Mouse (Mus musculus): ENCODE results near the gene Clec4d.
"Not testable (repeated sequence)": the region's sequence is repeated elsewhere in the genome, so short reads cannot be mapped to it uniquely, and the experiment has no call there.

Gene Clec4d

GRCm38 (mm10) chr6:123261555-123262161 lies at the start of gene Clec4d:
Gene Clec4d, plus strand, starts transcription at chr6:123262111.
- no peak for DNase-seq

GRCm38 (mm10) chr6:123227519-123228166 lies 34.3 kb upstream of the Clec4d start:
- no peak for DNase-seq

GRCm38 (mm10) chr6:123229644-123230043 lies 32.3 kb upstream of the Clec4d start, which contains the start of gene Clec4n:
Gene Clec4n, plus strand, starts transcription at chr6:123229843.
- no peak for DNase-seq

GRCm38 (mm10) chr6:123231149-123231548 lies 30.8 kb upstream of the Clec4d start:
- DNase-seq, result no peak

- no peak for DNase-seq
Measured at GRCm38 (mm10) chr6:123237582-123237981, 24.3 kb upstream of the Clec4d start.

GRCm38 (mm10) chr6:123244201-123244600 lies 17.7 kb upstream of the Clec4d start:
- DNase-seq, result no peak

GRCm38 (mm10) chr6:123248862-123249261 lies 13.0 kb upstream of the Clec4d start:
- not testable (repeated sequence) for DNase-seq

GRCm38 (mm10) chr6:123252735-123253134 lies 9.2 kb upstream of the Clec4d start:
- DNase-seq, result no peak

GRCm38 (mm10) chr6:123258946-123259345 lies 3.0 kb upstream of the Clec4d start:
- no peak for DNase-seq

GRCm38 (mm10) chr6:123259889-123260603 lies 1.9 kb upstream of the Clec4d start:
- no peak for DNase-seq

- no peak for DNase-seq
Measured at GRCm38 (mm10) chr6:123260868-123261267, 1.0 kb upstream of the Clec4d start.

- no peak for DNase-seq
Measured at GRCm38 (mm10) chr6:123264194-123264593, 2.3 kb downstream of the Clec4d start.

GRCm38 (mm10) chr6:123265809-123266208 lies 3.9 kb downstream of the Clec4d start:
- no peak for DNase-seq

GRCm38 (mm10) chr6:123266945-123267344 lies 5.0 kb downstream of the Clec4d start:
- DNase-seq, result no peak

- DNase-seq, result no peak
Measured at GRCm38 (mm10) chr6:123279443-123279842, 17.5 kb downstream of the Clec4d start.

- DNase-seq, result no peak
Measured at GRCm38 (mm10) chr6:123286311-123286710, 24.4 kb downstream of the Clec4d start.

- no peak for DNase-seq
Measured at GRCm38 (mm10) chr6:123288931-123289330, 27.0 kb downstream of the Clec4d start.

- DNase-seq, result no peak
Measured at GRCm38 (mm10) chr6:123289753-123290152, 27.8 kb downstream of the Clec4d start, which contains the start of gene Clec4e. Gene Clec4e, minus strand, starts transcription at chr6:123289870.

GRCm38 (mm10) chr6:123292751-123293400 lies 31.0 kb downstream of the Clec4d start:
- DNase-seq, result no peak

- not testable (repeated sequence) for DNase-seq
Measured at GRCm38 (mm10) chr6:123293509-123293908, 31.6 kb downstream of the Clec4d start.

- DNase-seq, result no peak
Measured at GRCm38 (mm10) chr6:123296687-123297086, 34.8 kb downstream of the Clec4d start.

GRCm38 (mm10) chr6:123306315-123306714 lies 44.4 kb downstream of the Clec4d start:
- DNase-seq, result not testable (repeated sequence)

- DNase-seq, result no peak
Measured at GRCm38 (mm10) chr6:123308033-123308432, 46.1 kb downstream of the Clec4d start, which contains the start of gene Vmn2r19. Gene Vmn2r19, plus strand, starts transcription at chr6:123308333.

Measured in kidney, postnatal 4 days (tissue).